Mouse (Mus musculus) neural tube, embryonic 10.5 days (tissue): Measurements from ENCODE around the gene Rps6ka5.
A peak's percentile ranks its signal among the peaks of the same experiment; 100 is the strongest.

Experiments
- DNase-seq: peaks from one replicate; pipeline ENCODE4 v3.0.0-alpha.2; 2017; ENCODE audit warnings: low spot score; ENCODE audit errors: extremely low spot score

The Rps6ka5 gene

DNA sequence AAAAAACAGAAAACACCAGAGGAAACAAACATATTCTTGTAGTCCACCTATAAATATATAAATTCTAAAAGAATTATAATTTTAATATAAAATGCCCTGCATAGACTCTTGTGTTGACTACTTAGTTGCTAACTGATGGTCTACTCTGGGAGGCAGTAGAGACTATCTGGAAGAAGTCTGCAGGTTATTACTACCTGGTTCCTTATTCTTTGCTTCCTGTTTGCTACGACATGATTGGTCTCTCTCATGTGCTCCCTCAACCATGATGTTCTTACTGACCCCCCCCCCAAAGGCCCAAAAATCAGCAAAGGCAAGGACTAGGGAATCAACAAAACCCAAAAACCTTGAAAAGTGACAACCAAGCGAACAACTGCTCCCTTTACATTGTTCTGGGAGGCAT is 66.7 kb downstream of the Rps6ka5 start:
- no peak for DNase-seq

DNA sequence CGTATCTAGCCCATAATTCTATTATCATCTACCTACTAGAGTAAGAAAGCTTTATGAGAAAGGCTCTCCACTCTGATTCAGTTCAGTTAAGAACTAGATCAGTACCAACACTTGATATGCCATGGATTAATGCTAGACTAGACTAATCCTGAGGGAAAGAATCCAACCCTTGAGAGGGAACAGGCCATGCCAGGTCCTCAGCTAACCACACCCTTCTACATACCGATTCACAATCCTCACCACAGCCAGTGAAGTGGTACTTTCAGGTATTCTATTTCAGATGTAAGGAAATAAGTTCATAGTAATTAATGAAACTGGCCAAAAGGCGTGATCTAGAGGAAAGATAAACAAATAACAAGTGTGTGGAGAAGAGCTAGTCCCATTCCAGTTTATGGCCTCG is 70.8 kb downstream of the Rps6ka5 start:
- DNase-seq: no peak

- DNase-seq: no peak
Observed at GRCm38 (mm10) chr12:100641936-100642335, 84.8 kb downstream of the Rps6ka5 start.

- DNase-seq: peak; percentile 16
Observed at GRCm38 (mm10) chr12:100640726-100641125, 86.1 kb downstream of the Rps6ka5 start.

- peak; percentile 27 for DNase-seq
Observed at GRCm38 (mm10) chr12:100639680-100640079, 87.1 kb downstream of the Rps6ka5 start.

DNA sequence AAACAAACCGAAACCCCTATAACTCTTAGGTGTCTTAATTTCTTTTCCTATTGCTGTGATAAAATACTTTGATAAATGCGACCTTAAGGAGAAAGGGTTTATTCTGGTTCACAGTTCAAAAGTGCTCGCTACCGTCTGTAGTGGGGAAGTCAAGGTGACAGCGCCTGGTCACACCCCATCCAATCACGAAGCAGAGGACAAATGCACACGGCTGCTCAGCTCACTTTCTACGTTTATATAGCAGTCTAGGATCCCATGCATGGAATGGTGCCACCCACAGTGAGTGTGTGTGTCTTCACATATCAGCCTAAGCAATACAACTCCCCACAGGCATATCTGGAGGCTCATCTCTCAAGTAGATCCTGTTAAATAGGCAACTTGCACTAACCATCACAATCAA is 88.9 kb downstream of the Rps6ka5 start:
- no peak for DNase-seq

- DNase-seq: no peak
Observed at GRCm38 (mm10) chr12:100636733-100637132, 90.0 kb downstream of the Rps6ka5 start.

- DNase-seq: no peak
Observed at GRCm38 (mm10) chr12:100636299-100636633, 90.5 kb downstream of the Rps6ka5 start.

DNA sequence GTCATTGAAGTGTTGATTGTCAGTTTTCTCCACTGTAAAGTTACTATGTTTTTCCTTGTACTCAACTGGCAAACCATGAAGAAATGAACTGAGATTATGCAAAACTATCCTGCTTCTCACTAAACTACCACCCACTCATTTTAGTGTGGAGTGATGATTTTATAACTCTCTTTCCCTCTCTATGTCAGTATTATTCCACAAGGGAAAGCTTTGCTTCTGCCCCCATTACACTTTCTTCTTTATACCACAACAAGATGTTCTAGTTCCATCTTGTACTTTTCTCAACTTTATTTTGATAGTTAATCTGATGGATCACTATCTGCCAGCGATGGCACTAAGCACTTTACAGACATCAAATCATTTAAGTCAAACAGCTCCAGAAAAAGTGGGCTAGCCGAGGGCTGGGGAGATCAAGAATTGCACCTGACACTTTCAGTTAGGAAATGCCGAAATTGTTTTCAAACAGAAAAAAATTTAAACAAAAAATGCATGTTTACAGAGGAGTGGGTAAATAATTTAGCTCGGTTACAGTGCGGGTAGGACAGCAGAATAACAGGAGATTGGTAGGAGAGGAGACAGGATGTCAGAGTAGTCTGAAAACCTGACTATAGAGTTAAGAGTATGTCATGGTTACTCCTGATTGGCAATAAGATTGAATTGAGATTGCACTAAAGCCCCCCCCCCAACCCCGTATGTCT is 91.0 kb downstream of the Rps6ka5 start:
- DNase-seq: no peak

GRCm38 (mm10) chr12:100633231-100633630 is 93.6 kb downstream of the Rps6ka5 start:
- DNase-seq: no peak

DNA sequence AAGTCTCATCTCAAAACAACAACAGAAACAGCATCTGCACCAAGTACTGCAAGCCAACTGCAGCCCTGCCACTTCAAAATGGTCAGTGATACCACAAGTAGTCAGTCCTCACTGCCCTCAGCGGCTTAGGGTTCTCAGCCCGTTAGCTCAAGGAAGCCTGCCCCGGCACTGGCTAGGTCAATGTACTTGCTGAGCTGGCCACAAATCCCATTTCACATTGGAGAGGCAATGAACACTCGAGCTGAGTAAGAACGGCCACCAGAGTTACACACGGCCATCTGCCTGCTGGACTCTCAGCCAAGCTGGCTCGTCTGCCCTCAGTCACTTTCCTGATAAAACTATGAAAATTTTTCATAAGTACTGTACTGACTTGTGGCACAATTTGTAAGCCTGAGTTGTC is 95.5 kb downstream of the Rps6ka5 start:
- DNase-seq: no peak

DNA sequence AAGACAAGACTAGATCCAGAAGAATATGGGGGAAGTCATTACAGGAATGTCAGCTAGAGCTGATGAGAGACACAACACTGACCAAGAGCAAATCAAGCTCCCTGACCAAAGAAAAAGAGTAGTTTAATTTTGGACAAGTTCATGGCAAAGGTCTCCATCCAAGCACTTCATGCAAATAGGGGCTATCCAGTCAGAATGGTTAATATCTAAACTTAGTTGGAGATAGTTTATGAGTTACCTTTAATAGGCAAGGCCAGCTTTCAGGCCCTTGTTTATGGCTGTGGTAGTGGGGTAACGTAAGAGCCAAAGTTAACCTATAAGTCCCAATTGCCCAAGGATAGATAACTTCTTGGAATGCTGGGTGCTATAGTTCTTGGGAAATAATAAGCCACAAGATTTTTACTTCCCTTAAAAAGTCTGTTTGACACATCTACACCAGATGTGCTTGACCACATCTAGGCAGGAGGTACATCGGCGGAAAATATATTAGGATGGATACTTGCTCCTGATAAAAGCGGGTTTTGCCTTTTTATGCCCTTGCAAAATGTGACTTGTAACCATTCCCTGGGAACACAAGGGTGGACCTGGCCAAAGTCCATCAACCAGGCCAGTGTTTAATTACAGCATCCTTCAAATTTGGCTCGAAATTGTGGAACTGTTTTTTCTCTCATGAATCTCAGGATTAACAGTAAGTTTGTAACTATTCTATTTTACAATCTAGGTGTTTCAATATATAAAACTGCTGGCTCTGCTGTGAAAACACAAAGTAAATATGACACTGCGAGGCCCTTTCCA is 97.5 kb downstream of the Rps6ka5 start:
- DNase-seq: no peak

DNA sequence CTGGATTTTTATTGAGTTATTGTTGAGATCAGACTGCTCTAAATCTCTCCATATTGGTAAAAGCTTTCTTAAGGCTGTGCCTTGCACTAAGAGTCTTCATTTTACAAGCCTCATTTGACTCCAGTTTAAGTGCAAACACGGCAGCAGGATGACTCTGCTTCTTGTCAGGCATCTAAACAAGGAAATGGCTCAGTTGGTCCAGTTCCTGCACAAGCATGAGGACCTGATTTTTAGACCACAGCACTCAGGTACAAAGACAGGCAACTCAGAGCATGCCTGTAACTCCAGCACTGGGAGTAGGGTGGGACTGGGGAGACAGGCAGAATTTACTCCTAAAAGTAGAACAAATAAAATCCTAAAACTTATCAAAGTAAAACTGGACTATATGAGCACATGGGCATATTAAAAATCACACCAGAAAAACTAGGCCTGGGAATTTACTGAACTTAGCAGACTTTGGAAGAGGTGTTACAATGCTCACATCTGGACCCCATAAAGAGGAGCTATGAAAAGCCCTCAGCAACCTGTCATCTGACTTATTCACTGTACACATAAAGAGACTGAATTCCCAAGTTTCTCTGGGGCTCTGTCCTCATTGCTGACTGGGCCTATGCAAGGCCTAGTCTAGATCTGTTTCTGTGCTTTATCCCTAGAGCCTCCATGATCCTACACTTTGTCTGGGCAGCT is 99.6 kb downstream of the Rps6ka5 start:
- DNase-seq: no peak

DNA sequence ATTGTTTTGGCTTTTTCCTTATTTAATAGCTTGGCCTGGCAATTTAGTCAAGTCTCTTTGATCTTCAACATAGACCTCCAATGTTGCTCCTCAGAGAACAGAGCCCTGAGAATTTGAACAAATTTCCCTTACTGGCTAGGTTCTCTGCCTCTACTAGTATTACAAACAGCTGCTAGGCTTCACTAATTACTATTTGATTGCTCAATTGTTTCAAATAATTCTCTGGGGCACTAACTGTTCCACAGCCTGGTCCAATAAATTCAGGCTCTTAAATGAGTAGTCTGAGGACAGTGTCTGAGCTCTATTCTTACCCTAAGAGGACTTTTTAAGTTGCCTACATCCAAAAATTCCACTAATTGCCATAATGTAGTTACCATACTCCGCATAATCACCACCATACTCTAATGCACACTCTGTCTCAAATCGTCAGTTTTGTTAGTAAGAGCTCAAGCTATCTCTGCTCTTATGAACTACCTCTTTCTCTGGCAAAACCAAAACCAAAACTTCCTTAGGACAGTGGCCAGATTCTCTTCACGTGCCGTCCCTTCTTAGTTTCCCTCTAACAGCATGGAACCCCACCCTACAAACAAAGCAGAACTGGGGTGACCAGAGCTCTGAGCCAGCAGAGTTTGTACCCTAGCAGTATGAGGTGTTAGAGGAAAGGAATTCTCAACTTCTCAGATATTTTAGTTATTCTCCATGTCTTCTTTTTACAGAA is 100.4 kb downstream of the Rps6ka5 start:
- DNase-seq: no peak

DNA sequence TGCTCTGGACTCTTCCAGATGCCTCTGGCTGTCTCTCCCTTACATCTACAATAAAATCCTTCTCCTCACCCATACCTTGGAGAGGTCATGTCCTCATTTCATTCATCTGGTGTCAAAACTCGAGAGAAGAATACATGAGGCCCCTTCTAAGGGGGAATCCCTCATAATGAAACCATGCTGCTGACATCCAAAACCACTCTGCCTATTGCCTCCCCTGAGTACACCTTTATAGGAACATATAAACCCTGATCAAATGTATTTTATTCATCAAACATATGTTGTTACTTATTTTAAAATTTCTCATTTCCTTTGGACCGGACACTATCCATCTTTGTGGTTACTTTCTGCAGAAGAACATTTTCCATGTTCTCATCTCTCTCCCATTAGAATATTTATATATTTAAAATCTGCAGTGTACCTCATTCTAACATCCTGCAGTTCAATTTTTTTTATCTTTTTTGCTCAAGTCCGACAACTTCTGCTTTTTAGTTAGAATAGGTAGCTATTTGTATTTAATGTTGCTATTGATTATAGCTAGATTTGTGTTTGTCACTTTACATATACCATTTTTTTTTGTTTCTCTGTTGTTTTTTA is 101.8 kb downstream of the Rps6ka5 start:
- no peak for DNase-seq

DNA sequence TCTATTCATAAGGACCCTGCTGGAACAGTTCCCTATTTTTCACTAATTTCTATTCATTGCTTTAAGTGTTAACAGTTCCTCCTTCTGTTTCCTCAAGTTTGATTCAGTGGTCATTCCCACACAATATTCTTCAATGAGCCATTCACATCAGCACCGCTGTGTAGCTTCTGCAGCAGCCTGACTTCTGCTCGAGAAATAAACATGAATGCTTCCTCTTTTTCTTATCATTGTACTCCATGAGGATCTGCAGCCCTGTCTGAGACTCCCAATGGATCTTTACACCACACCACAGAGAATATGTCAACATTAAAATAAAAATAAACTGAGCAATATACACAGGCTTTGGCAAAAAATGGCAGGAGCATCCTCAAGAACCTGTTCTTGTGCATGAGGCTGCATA is 111.5 kb downstream of the Rps6ka5 start:
- no peak for DNase-seq

DNA sequence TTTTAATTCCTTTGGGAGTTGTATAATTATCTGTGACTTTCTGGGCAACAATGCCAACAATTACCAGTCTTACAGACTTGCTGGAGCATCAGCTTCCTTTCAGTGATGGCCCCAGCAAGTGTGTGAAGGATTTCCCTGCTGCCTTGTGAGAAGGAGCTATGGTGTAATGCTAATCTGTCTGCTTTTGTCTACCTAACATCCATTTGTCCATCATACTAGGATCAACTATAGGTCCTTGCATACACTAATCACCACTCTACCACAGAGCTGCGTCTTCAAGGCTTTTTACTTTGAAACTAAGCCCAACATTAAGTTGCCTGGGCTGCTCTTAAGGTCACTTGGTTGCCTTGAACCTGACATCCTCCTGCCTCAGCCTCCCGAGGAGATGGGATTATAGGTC is 112.9 kb downstream of the Rps6ka5 start:
- no peak for DNase-seq

DNA sequence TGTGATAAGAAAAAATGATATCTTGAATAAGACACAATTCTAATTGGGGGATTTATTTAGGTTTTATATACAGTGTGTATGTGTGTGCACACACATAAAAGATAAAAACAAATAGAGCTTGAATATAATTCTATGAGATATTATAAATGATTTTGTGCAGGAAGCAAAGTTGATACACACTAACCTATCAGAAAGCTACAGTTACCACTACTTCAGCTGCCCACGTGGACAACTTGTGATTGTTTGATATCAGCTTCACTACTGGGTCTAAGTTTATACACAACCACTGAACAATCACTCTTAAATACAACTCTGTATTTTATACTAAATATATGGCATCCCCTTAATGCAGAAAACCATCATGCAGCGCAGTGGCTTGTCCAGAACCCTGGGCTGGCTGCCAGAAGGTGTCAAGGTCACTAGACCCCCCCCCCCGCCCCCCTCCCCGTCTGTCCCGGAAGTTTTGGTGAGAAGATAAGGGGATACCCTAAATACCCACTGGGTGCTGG is 113.5 kb downstream of the Rps6ka5 start:
- no peak for DNase-seq

GRCm38 (mm10) chr12:100609766-100610165 is 117.0 kb downstream of the Rps6ka5 start:
- no peak for DNase-seq

- DNase-seq: no peak
Observed at GRCm38 (mm10) chr12:100609064-100609463, 117.7 kb downstream of the Rps6ka5 start.

GRCm38 (mm10) chr12:100606733-100607132 is 120.0 kb downstream of the Rps6ka5 start:
- no peak for DNase-seq
